Mouse (Mus musculus): ENCODE measurements around the gene Map7d1.

DNA sequence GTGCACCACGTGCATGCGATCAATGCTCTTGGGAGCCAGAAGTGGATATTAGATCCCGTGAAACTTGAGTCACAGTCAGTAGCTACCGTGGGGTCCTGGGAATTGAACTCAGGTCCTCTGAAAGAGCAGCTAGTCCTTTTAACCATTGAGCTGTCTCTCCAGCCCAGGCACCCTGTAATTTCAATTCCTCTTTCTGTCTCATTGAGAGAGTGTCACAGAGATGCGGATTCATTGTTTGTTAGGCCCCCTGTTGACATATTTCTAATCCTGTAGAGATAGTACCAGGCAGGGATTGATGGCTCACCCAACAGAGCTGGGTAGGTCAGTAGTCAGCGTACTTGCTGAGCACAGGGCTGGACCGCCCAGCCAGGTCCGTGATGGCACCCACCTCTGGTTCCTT lies 34.2 kb upstream of the Map7d1 start:
- TF ChIP-seq CTCF (IDR thresholded peaks at IDR 0.05; ENCODE audit: control insufficient read depth, insufficient read depth, insufficient replicate concordance, low read depth, low read length): no peak
- no peak for TF ChIP-seq POLR2A (IDR thresholded peaks at IDR 0.05; ENCODE audit: control insufficient read depth, low read depth, low read length)

Measured in testis, adult 2 months (tissue).